Comparison of ENCODE assay signal across 12 mouse cellular contexts in genomic region chr12:117158950-117159668, GRCm38 (mm10).
DNase-seq lines count a peak whose midpoint lies in the region; ATAC-seq lines count a peak whose summit lies in the region.
"Had no signal": no experiment of that assay in that cellular context is flagged by ENCODE, and none has a peak within 500 bp of the region (broad histone marks: within the 10 kb centered on the region; RNA-seq: fewer than 3 reads in every experiment).

No protein-coding gene starts in this region.

- no peaks in the 10 kb centered on the region for H3K36me3 ChIP-seq in heart, embryonic 12.5 days
- H3K36me3 ChIP-seq in forebrain, embryonic 16.5 days (ENCODE audit: control insufficient read depth, insufficient read depth), result no peaks in the 10 kb centered on the region
- peaks cover 21% of the 10 kb centered on the region for H3K36me3 ChIP-seq in midbrain, embryonic 13.5 days

- no peaks in the 10 kb centered on the region for H3K9me3 ChIP-seq in heart, embryonic 12.5 days (replicated peaks)
- H3K9me3 ChIP-seq in forebrain, embryonic 16.5 days (ENCODE audit: control insufficient read depth, low read length), result no peaks in the 10 kb centered on the region
- H3K9me3 ChIP-seq in midbrain, embryonic 13.5 days, result no peaks in the 10 kb centered on the region

- ATAC-seq in heart, embryonic 12.5 days (ENCODE audit: insufficient number of reproducible peaks, low FRiP score), result no peak
- 0 out of 2 replicates have a peak, but pooled peaks have one; percentile 9 for ATAC-seq in forebrain, embryonic 16.5 days
- ATAC-seq in midbrain, embryonic 13.5 days, result peak; percentile 49

- H3K27me3 ChIP-seq in heart, embryonic 12.5 days (replicated peaks), result peaks cover 84% of the 10 kb centered on the region
- peaks cover 41% of the 10 kb centered on the region for H3K27me3 ChIP-seq in forebrain, embryonic 16.5 days (replicated peaks; ENCODE audit: control insufficient read depth, insufficient read depth, low read length)
- no peaks in the 10 kb centered on the region for H3K27me3 ChIP-seq in midbrain, embryonic 13.5 days

- peak overlapping the region; percentile 70 for H3K4me2 ChIP-seq in heart, embryonic 12.5 days
- H3K4me2 ChIP-seq in forebrain, embryonic 16.5 days (ENCODE audit: low read length), result peak overlapping the region; percentile 57
- peak overlapping the region; percentile 77 for H3K4me2 ChIP-seq in midbrain, embryonic 13.5 days (replicated peaks)

- no peak for DNase-seq in heart, postnatal 4 days
- peak; percentile 6 for DNase-seq in ES-CJ7 (ENCODE audit: low read depth, low spot score)
- no peak for DNase-seq in layer of hippocampus, adult 11-12 months (ENCODE audit: low spot score)
- DNase-seq in left cerebral cortex, adult 18-20 months (ENCODE audit: low spot score in 2 of 2), result no peak
- no peak for DNase-seq in left cerebral cortex, adult 9 months (ENCODE audit: low spot score in 2 of 2)
- DNase-seq: B cell, adult 2 months; cerebellum, postnatal 25 days; gastrocnemius, postnatal 25 days had no signal

- 8% methylated on average over 17 of the region's 17 CpGs for WGBS in heart, embryonic 12.5 days
- WGBS in forebrain, embryonic 16.5 days, result 14% methylated on average over 17 of the region's 17 CpGs
- WGBS in midbrain, embryonic 13.5 days, result 13% methylated on average over 17 of the region's 17 CpGs

- no peak overlapping the region for H3K27ac ChIP-seq in heart, embryonic 12.5 days (ENCODE audit: poor library complexity, severe bottlenecking)
- H3K27ac ChIP-seq in forebrain, embryonic 16.5 days (ENCODE audit: low read length), result peak overlapping the region; percentile 74
- H3K27ac ChIP-seq in midbrain, embryonic 13.5 days, result peak overlapping the region; percentile 95
- H3K27ac ChIP-seq: left cerebral cortex, adult 2 months had no signal

- H3K4me1 ChIP-seq in heart, embryonic 12.5 days (replicated peaks), result peaks cover 25% of the 10 kb centered on the region
- H3K4me1 ChIP-seq in forebrain, embryonic 16.5 days (replicated peaks; ENCODE audit: control insufficient read depth, insufficient read depth, low read length), result peaks cover 55% of the 10 kb centered on the region
- peaks cover 69% of the 10 kb centered on the region for H3K4me1 ChIP-seq in midbrain, embryonic 13.5 days (replicated peaks)

- peak overlapping the region; percentile 42 for H3K4me3 ChIP-seq in heart, embryonic 12.5 days
- peak overlapping the region; percentile 33 for H3K4me3 ChIP-seq in forebrain, embryonic 16.5 days (replicated peaks; ENCODE audit: low read length)
- H3K4me3 ChIP-seq in midbrain, embryonic 13.5 days (replicated peaks), result peak overlapping the region; percentile 93

- H3K9ac ChIP-seq in heart, embryonic 12.5 days, result no peak overlapping the region
- peak overlapping the region; percentile 28 for H3K9ac ChIP-seq in forebrain, embryonic 16.5 days (replicated peaks; ENCODE audit: low read depth, low read length)
- H3K9ac ChIP-seq in midbrain, embryonic 13.5 days (replicated peaks), result peak overlapping the region; percentile 79

Comparison
In these comparisons a context has a peak if more than half of its experiments do, and no peak if none do; other contexts are left out.
1. H3K4me3 ChIP-seq: peak in every context shown above with its lines; median percentile 93 in midbrain, embryonic 13.5 days; 42 in heart, embryonic 12.5 days; 33 in forebrain, embryonic 16.5 days.